Mouse (Mus musculus) liver, postnatal 0 days (tissue): ENCODE data around the gene Zfp106.

Source experiments
- CTCF ChIP-seq: sonication (generic); IDR thresholded peaks from 2 replicates; pipeline ENCODE4 v1.5.1; 2016; ENCODE audit warnings: antibody characterized with exemption, low read depth
- EP300 ChIP-seq: IDR thresholded peaks from 2 replicates; pipeline ENCODE4 v1.6.1; 2016; ENCODE audit warnings: antibody characterized with exemption, low read depth, mild to moderate bottlenecking

DNA sequence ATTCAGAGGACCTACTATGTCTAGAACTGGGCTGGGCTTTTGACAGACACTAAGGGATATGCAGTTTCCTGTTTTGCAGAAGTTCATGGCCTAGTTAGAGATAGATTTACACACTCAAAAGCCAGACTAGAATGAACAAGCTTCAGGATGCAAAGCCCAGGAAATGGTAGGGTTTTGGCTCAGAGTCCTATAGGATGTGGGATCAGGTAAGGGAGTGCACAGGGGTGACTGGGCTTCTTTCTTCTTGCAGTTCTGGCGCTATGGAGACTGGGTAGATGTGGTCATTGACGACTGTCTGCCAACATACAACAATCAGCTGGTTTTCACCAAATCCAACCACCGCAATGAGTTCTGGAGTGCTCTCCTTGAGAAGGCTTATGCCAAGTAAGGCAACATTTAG lies 79.4 kb downstream of the Zfp106 start:
- no peak for TF ChIP-seq CTCF
- no peak for TF ChIP-seq EP300
